Mouse (Mus musculus) intestine, postnatal 0 days (tissue): Measurements from ENCODE around the gene Shisa8. TPM values are rescaled to one million over a fixed set of nuclear protein-coding genes. Genes with fewer than 3 reads are reported as not detected.
A peak's percentile ranks its signal among the peaks of the same experiment; 100 is the strongest.

ENCODE experiments used
- ATAC-seq: fragments of 200-750 bp; cut with Nextera tagmentation; 2 replicates; pipeline ENCODE4 v1.8.0; 2017; ENCODE audit warnings: mild to moderate bottlenecking, moderate TSS enrichment, moderate library complexity
- H3K27ac ChIP-seq: fragments of 300-500 bp; sonication (generic); 2 replicates; pipeline ENCODE4 v1.5.1; 2014; ENCODE audit warnings: mild to moderate bottlenecking, low read depth, low read length, moderate library complexity
- H3K27me3 ChIP-seq: fragments of 300-500 bp; sonication (generic); replicated peaks from 2 replicates; pipeline ENCODE4 v1.6.1; 2014; ENCODE audit warnings: low read length, mixed read lengths; ENCODE audit not compliant: control insufficient read depth, insufficient read depth
- H3K36me3 ChIP-seq: fragments of 300-500 bp; sonication (generic); 2 replicates; pipeline ENCODE4 v1.6.1; 2014; ENCODE audit warnings: mild to moderate bottlenecking, moderate library complexity; ENCODE audit not compliant: control insufficient read depth, insufficient read depth
- H3K4me1 ChIP-seq: fragments of 300-500 bp; sonication (generic); replicated peaks from 2 replicates; pipeline ENCODE4 v1.6.1; 2014; ENCODE audit warnings: antibody characterized with exemption, low read length, mixed read lengths; ENCODE audit not compliant: control insufficient read depth, insufficient read depth
- H3K4me2 ChIP-seq: fragments of 300-500 bp; sonication (generic); replicated peaks from 2 replicates; pipeline ENCODE4 v1.6.1; 2014; ENCODE audit warnings: low read depth, mild to moderate bottlenecking, moderate library complexity
- H3K4me3 ChIP-seq: fragments of 300-500 bp; sonication (generic); 2 replicates; pipeline ENCODE4 v1.5.1; 2014; ENCODE audit warnings: low read depth, low read length
- H3K9ac ChIP-seq: fragments of 300-500 bp; sonication (generic); 2 replicates; pipeline ENCODE4 v1.6.1; 2014; ENCODE audit warnings: mild to moderate bottlenecking, low read depth, low read length
- H3K9me3 ChIP-seq: fragments of 300-500 bp; sonication (generic); 2 replicates; pipeline ENCODE4 v1.6.1; 2016; ENCODE audit warnings: mixed run types; ENCODE audit not compliant: control insufficient read depth
- CTCF ChIP-seq: sonication (generic); IDR thresholded peaks from 2 replicates; pipeline ENCODE4 v1.5.1; 2016; ENCODE audit warnings: low read depth, mild to moderate bottlenecking, control low read depth, antibody characterized with exemption, moderate library complexity
- WGBS: fragments of 180-500 bp; shearing (Covaris S2); extraction: QIAGEN DNeasy Blood & Tissue Kit; methylation state at CpG from one replicate; pipeline ENCODE4 v1.1.7; 2014; 5-methylcytosine and 5-hydroxymethylcytosine counted together
- polyA plus RNA-seq: library from polyadenylated mRNA; unstranded; fragments of >200 nt; fragmentation: Nextera tagmentation; extraction: Ambion mirVana; gene quantifications from 2 replicates; pipeline ENCODE4 v1.2.1, GENCODE M21; 2015

The Shisa8 gene
- polyA plus RNA-seq, 1 experiment from 2014 or later: not detected

GRCm38 (mm10) chr15:82185062-82185783 lies 27.4 kb downstream of the Shisa8 start:
- peaks cover 84% of the 10 kb centered on the region for H3K36me3 ChIP-seq
- 68% methylated on average over 14 of the region's 14 CpGs for WGBS
- no peak overlapping the region for H3K4me3 ChIP-seq
- H3K27me3 ChIP-seq: no peaks in the 10 kb centered on the region
- peak overlapping the region; percentile 80 for H3K27ac ChIP-seq
- no peak overlapping the region for H3K9ac ChIP-seq
- no peak for TF ChIP-seq CTCF
- H3K4me2 ChIP-seq: no peak overlapping the region
- no peaks in the 10 kb centered on the region for H3K4me1 ChIP-seq
- ATAC-seq: peak; percentile 34; the same call in 1 of the 2 replicates
- 0 out of 2 replicates have a peak, but pooled peaks cover 3% of the 10 kb centered on the region for H3K9me3 ChIP-seq

GRCm38 (mm10) chr15:82184656-82185055 lies 28.0 kb downstream of the Shisa8 start:
- ATAC-seq: peak; percentile 79

GRCm38 (mm10) chr15:82184183-82184582 lies 28.4 kb downstream of the Shisa8 start:
- peak overlapping the region; percentile 80 for H3K27ac ChIP-seq

More at GRCm38 (mm10) chr15:82184656-82185055, 28.0 kb downstream of the Shisa8 start:
- Histone ChIP-seq H3K27me3 (no peaks in the 10 kb centered on the region), H3K9ac (no peak overlapping the region; the same call in 1 of the 2 replicates), H3K36me3 (peaks cover 85% of the 10 kb centered on the region), H3K4me2 (no peak overlapping the region), H3K4me1 (no peaks in the 10 kb centered on the region), H3K9me3 (0 out of 2 replicates have a peak, but pooled peaks cover 3% of the 10 kb centered on the region), H3K4me3 (no peak overlapping the region), H3K27ac (peak overlapping the region; percentile 80)
- 58% methylated on average over 10 of the region's 10 CpGs for WGBS
- TF ChIP-seq CTCF: no peak

DNA sequence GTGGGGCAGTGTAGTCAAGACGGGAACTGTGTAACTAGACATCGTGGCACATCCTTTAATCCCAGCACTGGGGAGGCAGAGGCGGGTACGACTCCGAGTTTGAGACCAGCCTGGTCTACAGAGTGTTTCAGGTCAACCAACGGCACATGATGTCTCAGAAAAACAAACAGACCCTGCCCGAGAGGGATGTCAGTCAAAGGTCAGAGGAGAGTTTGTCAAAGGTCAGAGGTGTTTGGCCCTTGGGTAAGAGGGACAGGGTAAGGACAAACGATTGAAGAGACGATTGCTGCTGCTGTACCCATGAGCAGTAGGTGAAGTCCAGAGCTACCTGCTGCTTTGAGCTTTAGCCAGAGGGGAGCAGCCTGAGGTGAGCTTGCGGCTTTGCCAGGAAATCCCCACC lies 29.0 kb downstream of the Shisa8 start:
- peaks cover 90% of the 10 kb centered on the region for H3K36me3 ChIP-seq
- no peak overlapping the region for H3K4me3 ChIP-seq
- H3K9ac ChIP-seq: no peak overlapping the region
- H3K9me3 ChIP-seq: 0 out of 2 replicates have a peak, but pooled peaks cover 3% of the 10 kb centered on the region
- H3K27me3 ChIP-seq: no peaks in the 10 kb centered on the region
- no peak for ATAC-seq
- 60% methylated on average over 10 of the region's 10 CpGs for WGBS
- H3K4me2 ChIP-seq: no peak overlapping the region
- peak overlapping the region; percentile 80 for H3K27ac ChIP-seq
- TF ChIP-seq CTCF: no peak
- H3K4me1 ChIP-seq: no peaks in the 10 kb centered on the region

More at GRCm38 (mm10) chr15:82184183-82184582, 28.4 kb downstream of the Shisa8 start:
- Histone ChIP-seq H3K9ac (no peak overlapping the region; the same call in 1 of the 2 replicates), H3K27me3 (no peaks in the 10 kb centered on the region), H3K4me3 (no peak overlapping the region), H3K9me3 (0 out of 2 replicates have a peak, but pooled peaks cover 3% of the 10 kb centered on the region), H3K36me3 (peaks cover 85% of the 10 kb centered on the region), H3K4me2 (0 out of 2 replicates have a peak overlapping the region, but pooled peaks have one; percentile 18), H3K4me1 (no peaks in the 10 kb centered on the region)
- no peak for TF ChIP-seq CTCF
- peak; percentile 53 for ATAC-seq
- WGBS: 48% methylated on average over 7 of the region's 7 CpGs

- Histone ChIP-seq H3K4me3 (no peak overlapping the region), H3K36me3 (peaks cover 94% of the 10 kb centered on the region), H3K27ac (peak overlapping the region; percentile 35; the same call in 1 of the 2 replicates), H3K4me1 (no peaks in the 10 kb centered on the region), H3K27me3 (no peaks in the 10 kb centered on the region), H3K4me2 (no peak overlapping the region), H3K9me3 (0 out of 2 replicates have a peak, but pooled peaks cover 3% of the 10 kb centered on the region), H3K9ac (no peak overlapping the region)
- no peak for ATAC-seq
- WGBS: 98% methylated on average over 4 of the region's 4 CpGs
- TF ChIP-seq CTCF: peak; percentile 43
These were observed 30.3 kb downstream of the Shisa8 start for GRCm38 (mm10) chr15:82182311-82182710.

GRCm38 (mm10) chr15:82181131-82181530 lies 31.5 kb downstream of the Shisa8 start:
- no peak for ATAC-seq
- no peak for TF ChIP-seq CTCF
- no peak overlapping the region for H3K4me3 ChIP-seq
- H3K4me2 ChIP-seq: no peak overlapping the region
- H3K27me3 ChIP-seq: no peaks in the 10 kb centered on the region
- 0 out of 2 replicates have a peak, but pooled peaks cover 3% of the 10 kb centered on the region for H3K9me3 ChIP-seq
- no peak overlapping the region for H3K9ac ChIP-seq
- H3K27ac ChIP-seq: no peak overlapping the region
- 92% methylated on average over 5 of the region's 5 CpGs for WGBS
- H3K36me3 ChIP-seq: peaks cover 95% of the 10 kb centered on the region
- H3K4me1 ChIP-seq: no peaks in the 10 kb centered on the region
